ENCODE assay signal across 8 mouse cellular contexts in genomic region chr4:99342521-99342965, GRCm38 (mm10). TPM values are rescaled to one million over a fixed set of nuclear protein-coding genes. Genes with fewer than 3 reads are reported as not detected.
DNase-seq lines count a peak whose midpoint lies in the region; ATAC-seq and TF ChIP-seq lines count a peak whose summit lies in the region.

No protein-coding gene starts in this region.

- H3K4me2 ChIP-seq in heart, embryonic 12.5 days: no peak overlapping the region
- no peak overlapping the region for H3K4me2 ChIP-seq in neural tube, embryonic 13.5 days
- H3K4me2 ChIP-seq in embryonic facial prominence, embryonic 15.5 days (replicated peaks): no peak overlapping the region

- H3K27ac ChIP-seq in heart, adult 2 months: no peak overlapping the region
- H3K27ac ChIP-seq in heart, embryonic 12.5 days (ENCODE audit: poor library complexity, severe bottlenecking): no peak overlapping the region
- H3K27ac ChIP-seq in neural tube, embryonic 13.5 days (replicated peaks): no peak overlapping the region
- H3K27ac ChIP-seq in embryonic facial prominence, embryonic 15.5 days (replicated peaks): no peak overlapping the region

- TF ChIP-seq CTCF in heart, adult 2 months (IDR thresholded peaks at IDR 0.05): peak; percentile 46

- no peak for TF ChIP-seq EP300 in heart, adult 2 months (IDR thresholded peaks at IDR 0.05; ENCODE audit: insufficient read depth, low read depth, low read length)

- no peak for ATAC-seq in heart, embryonic 12.5 days (ENCODE audit: insufficient number of reproducible peaks, low FRiP score)
- peak; percentile 34; the same call in 1 of the 2 replicates for ATAC-seq in neural tube, embryonic 13.5 days (ENCODE audit: low read depth)
- ATAC-seq in embryonic facial prominence, embryonic 15.5 days (ENCODE audit: insufficient number of reproducible peaks, low FRiP score, low TSS enrichment, low read depth): peak; percentile 61; the same call in 1 of the 2 replicates
- no peak for ATAC-seq in activated CD4-positive, CD25-positive, alpha-beta regulatory T cell, adult 4 months

- H3K9me3 ChIP-seq in heart, embryonic 12.5 days (replicated peaks): no peaks in the 10 kb centered on the region
- no peaks in the 10 kb centered on the region for H3K9me3 ChIP-seq in neural tube, embryonic 13.5 days
- no peaks in the 10 kb centered on the region for H3K9me3 ChIP-seq in embryonic facial prominence, embryonic 15.5 days (replicated peaks)

- no peaks in the 10 kb centered on the region for H3K36me3 ChIP-seq in heart, adult 2 months (ENCODE audit: control insufficient read depth, insufficient read depth, low read length)
- no peaks in the 10 kb centered on the region for H3K36me3 ChIP-seq in heart, embryonic 12.5 days
- H3K36me3 ChIP-seq in neural tube, embryonic 13.5 days: no peaks in the 10 kb centered on the region
- no peaks in the 10 kb centered on the region for H3K36me3 ChIP-seq in embryonic facial prominence, embryonic 15.5 days

- H3K4me3 ChIP-seq in heart, adult 2 months: no peak overlapping the region
- no peak overlapping the region for H3K4me3 ChIP-seq in heart, embryonic 12.5 days
- no peak overlapping the region for H3K4me3 ChIP-seq in neural tube, embryonic 13.5 days
- H3K4me3 ChIP-seq in embryonic facial prominence, embryonic 15.5 days (replicated peaks): no peak overlapping the region

- no peaks in the 10 kb centered on the region for H3K4me1 ChIP-seq in heart, adult 2 months (ENCODE audit: control insufficient read depth, insufficient read depth, low read length)
- H3K4me1 ChIP-seq in heart, embryonic 12.5 days (replicated peaks): 0 out of 2 replicates have a peak, but pooled peaks cover 3% of the 10 kb centered on the region
- no peaks in the 10 kb centered on the region for H3K4me1 ChIP-seq in neural tube, embryonic 13.5 days (replicated peaks)
- no peaks in the 10 kb centered on the region for H3K4me1 ChIP-seq in embryonic facial prominence, embryonic 15.5 days

- no peaks in the 10 kb centered on the region for H3K27me3 ChIP-seq in heart, adult 2 months (ENCODE audit: control insufficient read depth, insufficient read depth, low read length)
- H3K27me3 ChIP-seq in heart, embryonic 12.5 days (replicated peaks): 0 out of 2 replicates have a peak, but pooled peaks cover 6% of the 10 kb centered on the region
- H3K27me3 ChIP-seq in neural tube, embryonic 13.5 days: peaks cover 25% of the 10 kb centered on the region
- no peaks in the 10 kb centered on the region for H3K27me3 ChIP-seq in embryonic facial prominence, embryonic 15.5 days

- 38% methylated on average over 4 of the region's 4 CpGs for WGBS in heart, adult 2 months
- WGBS in heart, embryonic 12.5 days: 32% methylated on average over 4 of the region's 4 CpGs
- WGBS in neural tube, embryonic 13.5 days: 45% methylated on average over 4 of the region's 4 CpGs
- 25% methylated on average over 4 of the region's 4 CpGs for WGBS in embryonic facial prominence, embryonic 15.5 days

- intact Hi-C loops in heart, adult 2 months (cut with DNase I): no loop called here
- intact Hi-C loops in left cerebral cortex, postnatal 36 days (cut with DNase I): no loop called here

- DNase-seq in heart, adult 2 months: no peak
- no peak for DNase-seq in neural tube, embryonic 10.5 days (ENCODE audit: extremely low spot score, low spot score)
- DNase-seq in retina, postnatal 1 day: peak; percentile 46
- no peak for DNase-seq in left cerebral cortex, postnatal 36 days (ENCODE audit: low spot score in 2 of 2)

- TF ChIP-seq POLR2A in heart, adult 2 months (IDR thresholded peaks at IDR 0.05; ENCODE audit: insufficient read depth, low read depth, low read length): no peak

- H3K79me2 ChIP-seq in heart, adult 2 months (replicated peaks; ENCODE audit: control insufficient read depth, insufficient read depth, low read length): no peaks in the 10 kb centered on the region

- no peak overlapping the region for H3K9ac ChIP-seq in heart, adult 2 months (ENCODE audit: low read depth, low read length)
- H3K9ac ChIP-seq in heart, embryonic 12.5 days: no peak overlapping the region
- H3K9ac ChIP-seq in neural tube, embryonic 13.5 days: no peak overlapping the region
- no peak overlapping the region for H3K9ac ChIP-seq in embryonic facial prominence, embryonic 15.5 days

RNA-seq across cellular contexts. Expression of gene Gm12689, which starts 46.8 kb away (rescaled TPM):
- total RNA-seq in heart, adult 2 months (2021): under 1 TPM in 1 of 2 experiments, not detected in 1; 0.16 TPM
- polyA plus RNA-seq in heart, adult 2 months (2012; rRNA removed): 0.21 and 0.23 TPM in 2 replicates
- polyA plus RNA-seq in heart, embryonic 12.5 days (2016; fragmentation: Nextera tagmentation; extraction: Ambion mirVana): not detected in 2 replicates
- 0.32 and 0.36 TPM in 2 replicates for polyA plus RNA-seq in neural tube, embryonic 13.5 days (2015; fragmentation: Nextera tagmentation; extraction: Ambion mirVana)
- 0.16 TPM in 2 replicates for polyA plus RNA-seq in embryonic facial prominence, embryonic 15.5 days (2015; fragmentation: Nextera tagmentation; extraction: Ambion mirVana)
- not detected for polyA plus RNA-seq in activated CD4-positive, CD25-positive, alpha-beta regulatory T cell, adult 4 months (2017; shearing (Covaris generic))
- under 1 TPM; 0.32 to 0.68 TPM for total RNA-seq in left cerebral cortex, postnatal 36 days (2021)

Comparison
In these comparisons a context has a peak if more than half of its experiments do, and no peak if none do; other contexts are left out.
1. ATAC-seq: peak in neural tube, embryonic 13.5 days (single experiment) and embryonic facial prominence, embryonic 15.5 days (single experiment); none in heart, embryonic 12.5 days (single experiment) and activated CD4-positive, CD25-positive, alpha-beta regulatory T cell, adult 4 months (single experiment).